In genomic region chr9:116192253-116192652, GRCm38 (mm10) we compare ENCODE assay signal across 12 mouse cellular contexts.
"Had no signal": no experiment of that assay in that cellular context is flagged by ENCODE, and none has a peak within 500 bp of the region (broad histone marks: within the 10 kb centered on the region; RNA-seq: fewer than 3 reads in every experiment).

No protein-coding gene starts in this region.

- DNase-seq: forebrain, postnatal 0 days; gastrocnemius, postnatal 14 days; gastrocnemius, postnatal 36 days; heart, adult 2 months; heart, postnatal 14 days; heart, postnatal 36 days; kidney, adult 18-20 months; kidney, adult 8-10 months; kidney, postnatal 10 days; kidney, postnatal 25 days; kidney, postnatal 4 days; liver had no signal
